Mouse (Mus musculus) Muller cell, postnatal 12 days (primary cell): ENCODE measurements at regions not wholly inside any gene's neighbourhood (a gene's known extent, or its start where the extent isn't known, plus 50 kb on each side); places are given as distances from the start of the nearest gene placed in this dataset.

Source experiments
- DNase-seq: peaks from one replicate; pipeline ENCODE4 v3.0.0-alpha.2; 2015; ENCODE audit errors: inconsistent ontology term

DNA sequence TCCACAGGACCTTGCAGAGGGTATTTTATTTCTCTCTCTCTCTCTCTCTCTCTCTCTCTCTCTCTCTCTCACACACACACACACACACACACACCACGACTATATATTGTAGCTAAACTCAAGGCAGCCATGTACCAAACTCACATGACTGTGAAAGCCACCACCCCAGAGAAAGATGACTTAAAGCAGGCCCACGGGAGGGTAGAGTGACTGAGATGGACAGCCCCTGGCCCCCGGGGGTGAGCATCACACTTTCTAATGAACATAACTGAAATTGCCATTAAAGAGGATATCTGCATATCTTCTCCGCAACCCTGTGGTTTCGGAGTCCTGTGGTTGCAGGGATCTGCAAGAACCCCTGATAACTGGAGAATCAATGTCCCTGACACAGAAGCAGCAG is 197.1 kb upstream of the Spdye4c start:
- DNase-seq, result no peak

DNA sequence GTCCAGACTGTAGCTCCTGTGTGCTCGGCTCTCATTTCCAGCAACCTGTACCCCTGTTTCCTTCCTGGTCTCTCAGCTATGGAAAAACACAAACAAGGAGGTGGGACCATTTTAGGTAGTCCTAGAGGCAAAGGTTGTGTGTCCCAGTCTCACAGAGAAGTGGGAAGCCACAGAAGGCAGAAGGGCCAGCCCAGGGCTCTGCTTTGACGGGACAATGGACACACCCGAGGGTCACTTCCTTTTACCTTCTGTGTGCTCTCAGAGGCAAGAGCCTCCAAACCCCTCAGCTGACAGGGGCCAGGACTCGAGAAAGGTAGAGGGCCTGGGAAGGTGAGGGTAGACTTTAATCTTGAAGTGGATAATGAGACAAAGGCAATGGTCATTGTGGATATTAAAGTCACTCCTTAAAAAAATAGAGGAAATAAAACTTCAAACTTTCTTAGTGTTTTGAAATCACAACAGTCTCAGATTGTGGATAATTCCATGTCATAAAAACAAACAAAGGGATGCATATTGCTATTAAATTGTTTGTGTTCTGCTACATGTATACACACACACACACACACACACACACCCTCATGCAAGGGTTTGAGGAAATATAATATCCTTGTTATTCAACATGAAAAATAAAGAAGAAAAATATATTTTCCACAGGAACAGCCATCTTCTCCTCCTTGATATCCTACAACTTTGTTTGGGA is 195.6 kb upstream of the Spdye4c start:
- DNase-seq, result no peak

DNA sequence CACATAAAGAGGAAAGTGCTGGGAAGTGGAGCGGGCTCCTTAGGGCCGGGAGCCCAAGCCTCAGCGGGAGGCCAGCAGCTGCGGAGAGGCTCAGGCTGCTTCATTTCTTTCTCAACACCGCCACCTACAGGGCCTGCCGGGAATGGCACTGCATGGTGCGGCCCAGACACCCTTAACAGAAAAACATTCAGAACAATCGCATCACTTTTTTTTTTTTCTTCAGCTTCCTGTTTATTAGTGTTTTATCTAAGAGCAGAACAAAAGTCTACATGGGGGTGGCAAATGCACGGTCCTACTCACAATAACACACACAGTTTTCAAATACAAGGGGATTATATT is 195.0 kb upstream of the Spdye4c start:
- DNase-seq, result peak; percentile 89

DNA sequence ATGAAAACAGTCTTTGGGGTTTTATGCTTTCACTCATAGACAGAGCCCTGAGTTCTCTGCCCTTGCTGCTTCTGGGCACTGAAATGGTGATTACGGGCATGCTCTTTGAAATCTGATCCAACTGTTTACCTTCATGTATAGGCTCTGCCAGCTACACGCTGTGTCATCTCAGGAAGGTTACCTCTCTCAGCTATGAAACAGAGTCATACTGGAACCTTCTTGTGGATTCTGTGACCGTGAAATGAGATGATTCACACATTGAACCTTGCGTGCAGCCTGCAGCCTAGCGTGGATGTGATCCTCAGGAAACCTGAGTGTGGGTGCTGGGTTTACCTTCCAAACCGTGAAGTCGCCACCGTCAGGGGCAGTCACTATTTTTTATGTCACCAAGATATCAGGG is 189.7 kb upstream of the Spdye4c start:
- no peak for DNase-seq

DNA sequence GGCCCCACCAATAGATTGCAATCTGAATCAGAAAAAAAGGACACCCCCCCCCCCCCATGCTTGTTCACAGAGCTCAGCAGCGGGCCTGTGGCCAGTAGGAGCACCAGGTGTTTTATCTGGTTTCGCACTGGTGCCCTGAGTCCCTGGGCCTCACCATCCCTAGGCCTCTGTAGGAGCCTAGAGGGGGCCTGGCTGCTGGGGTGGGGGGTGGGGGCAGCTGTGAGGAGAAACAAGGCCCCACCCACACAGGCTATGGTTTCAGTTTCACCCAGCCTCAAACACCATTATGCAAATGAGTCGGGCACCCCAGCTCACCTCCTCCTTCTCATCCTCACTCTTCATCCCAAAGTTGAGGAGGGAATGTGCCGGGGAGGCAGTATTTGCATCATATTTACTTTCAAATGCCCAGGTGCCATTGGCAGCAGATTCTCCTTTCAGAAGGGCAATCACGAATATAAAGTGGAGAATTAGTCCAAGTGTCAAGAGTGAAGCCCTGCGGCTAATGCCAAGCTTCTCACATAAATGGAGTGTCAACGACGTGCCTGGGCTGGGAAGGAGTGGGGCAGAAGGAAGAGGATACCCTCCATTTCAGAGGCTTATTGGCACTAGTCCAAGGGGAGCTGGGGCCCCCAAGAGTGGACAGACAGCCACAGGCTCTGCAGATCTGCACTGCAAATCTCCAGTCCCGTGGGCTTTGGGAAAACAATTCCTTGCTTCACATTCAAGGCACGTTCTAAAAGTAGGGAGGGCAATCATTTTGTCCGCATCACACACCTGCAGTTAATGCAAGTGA is 187.7 kb upstream of the Spdye4c start:
- DNase-seq, result no peak

DNA sequence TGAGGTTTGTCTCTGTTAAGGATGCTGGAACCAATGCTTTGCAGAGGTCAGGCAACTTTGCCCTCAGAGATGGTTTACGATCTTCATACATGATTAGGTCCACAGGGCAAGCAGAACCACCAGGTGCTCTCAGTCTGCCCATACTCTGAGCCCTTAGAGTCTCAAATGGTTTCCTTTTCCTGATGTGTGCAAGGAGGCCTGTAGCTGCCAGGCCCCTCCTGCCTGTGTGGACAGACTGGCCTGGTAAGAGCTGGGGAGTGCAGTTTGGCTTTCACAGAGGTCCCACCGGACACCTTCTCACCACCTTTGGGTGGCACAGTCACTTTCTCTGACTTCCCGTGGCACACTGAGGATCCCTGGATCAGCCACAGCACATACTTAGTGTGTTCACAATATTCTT is 186.6 kb upstream of the Spdye4c start:
- no peak for DNase-seq

DNA sequence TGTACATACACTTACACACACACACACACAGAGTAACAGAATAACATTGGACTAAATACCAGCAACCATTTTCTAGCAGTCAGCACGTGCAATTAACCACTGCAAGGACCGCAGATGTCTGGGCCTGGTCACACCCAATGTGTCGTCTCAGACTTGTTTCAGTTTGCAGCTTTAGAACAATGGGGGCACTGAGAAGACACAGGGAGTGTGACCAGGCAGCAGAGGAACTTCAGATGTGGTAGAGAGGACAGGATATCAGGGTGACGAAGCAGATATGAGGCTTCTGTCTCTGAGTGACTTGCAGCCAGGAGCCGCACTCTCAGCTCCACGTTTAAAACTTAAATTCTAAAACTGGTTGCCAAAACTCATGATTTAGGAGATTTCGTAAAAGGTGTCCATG is 183.9 kb upstream of the Spdye4c start:
- DNase-seq, result no peak

DNA sequence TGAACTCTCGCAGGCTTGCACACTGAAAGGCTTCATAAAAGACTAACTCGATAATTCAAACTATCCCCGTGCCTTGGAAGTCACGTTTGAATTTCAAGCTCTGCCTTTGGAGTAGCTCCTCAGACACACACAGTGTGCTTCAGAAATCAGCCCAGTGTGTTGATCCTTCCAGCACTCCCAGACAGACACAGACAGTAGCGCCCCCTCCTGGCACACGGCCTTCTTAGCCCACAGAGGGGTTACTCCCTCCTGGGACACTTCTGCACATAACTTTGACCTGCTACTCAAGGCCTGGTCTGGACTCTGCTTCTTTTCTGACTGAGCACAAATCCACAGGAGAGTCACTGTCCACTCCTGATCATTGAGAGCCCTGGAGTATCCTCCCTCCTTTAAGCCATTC is 182.3 kb upstream of the Spdye4c start:
- DNase-seq, result no peak

DNA sequence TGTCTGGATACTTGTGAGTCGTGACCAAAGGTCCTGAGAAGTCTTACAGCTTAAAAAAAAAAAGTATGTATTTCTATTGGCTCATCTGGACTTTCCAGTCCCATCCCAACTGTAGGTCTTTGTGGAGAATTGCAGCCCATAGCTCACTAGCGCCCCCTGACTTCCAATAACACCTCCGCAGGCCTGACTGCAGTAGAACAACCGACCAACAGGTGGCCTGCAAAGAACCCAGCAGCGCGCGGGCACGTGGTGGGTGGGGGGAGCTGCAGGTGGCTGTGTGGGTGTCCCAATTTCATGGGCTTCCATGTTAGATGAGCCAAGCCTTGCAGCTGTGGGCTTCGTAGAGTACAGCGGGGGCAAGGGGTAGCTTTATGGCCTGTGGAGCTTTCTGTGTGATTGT is 178.7 kb upstream of the Spdye4c start:
- no peak for DNase-seq

DNA sequence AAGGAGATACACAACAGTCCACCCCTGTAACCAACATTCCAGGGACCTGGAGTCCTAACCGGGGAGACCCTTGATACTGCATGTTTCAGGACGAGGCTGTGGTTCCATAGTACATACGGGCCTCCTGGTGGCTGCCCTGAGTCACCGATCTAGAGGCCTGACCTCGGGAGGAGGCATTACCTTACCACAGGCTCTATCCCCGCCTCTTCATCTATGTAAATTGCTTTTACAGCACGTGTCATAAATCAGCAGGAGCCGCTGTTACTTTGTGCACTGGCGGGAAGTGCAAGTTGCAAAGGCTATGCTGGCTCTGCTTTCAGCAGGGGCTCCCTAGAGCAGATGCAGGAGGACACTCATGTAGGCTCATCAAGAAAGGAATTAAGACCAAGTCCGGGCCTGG is 178.0 kb upstream of the Spdye4c start:
- no peak for DNase-seq

DNA sequence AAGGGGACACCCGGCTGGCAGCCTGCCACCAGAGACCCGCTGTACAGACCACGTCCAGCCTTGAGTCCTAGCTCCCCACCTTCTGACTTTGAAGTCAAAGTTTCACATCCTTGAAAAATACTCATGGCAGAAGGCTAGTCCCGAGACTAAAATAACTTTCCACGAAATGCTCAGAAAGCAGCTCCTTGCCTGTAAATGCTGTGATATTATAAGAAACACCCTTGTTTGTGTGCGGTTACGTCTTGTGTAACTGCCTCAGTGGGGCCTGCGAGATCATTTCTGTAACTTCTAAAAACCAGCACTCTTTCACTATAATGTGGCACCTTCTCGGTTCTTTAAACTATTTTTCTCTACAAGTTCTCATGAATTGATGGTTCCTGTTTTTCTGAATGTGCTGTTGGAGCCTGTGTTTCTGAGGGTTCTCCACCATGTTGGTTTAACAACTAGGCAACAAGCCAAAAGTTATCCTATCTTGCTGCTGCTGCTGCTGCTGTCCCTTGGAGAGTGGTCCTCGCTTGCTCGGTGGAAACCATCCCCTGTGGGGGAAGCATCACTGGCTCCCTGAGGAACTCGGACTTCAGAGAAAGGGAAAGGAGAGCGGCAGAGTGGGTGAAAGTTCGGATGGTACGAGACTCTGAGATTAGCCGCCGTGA is 176.3 kb upstream of the Spdye4c start:
- no peak for DNase-seq

DNA sequence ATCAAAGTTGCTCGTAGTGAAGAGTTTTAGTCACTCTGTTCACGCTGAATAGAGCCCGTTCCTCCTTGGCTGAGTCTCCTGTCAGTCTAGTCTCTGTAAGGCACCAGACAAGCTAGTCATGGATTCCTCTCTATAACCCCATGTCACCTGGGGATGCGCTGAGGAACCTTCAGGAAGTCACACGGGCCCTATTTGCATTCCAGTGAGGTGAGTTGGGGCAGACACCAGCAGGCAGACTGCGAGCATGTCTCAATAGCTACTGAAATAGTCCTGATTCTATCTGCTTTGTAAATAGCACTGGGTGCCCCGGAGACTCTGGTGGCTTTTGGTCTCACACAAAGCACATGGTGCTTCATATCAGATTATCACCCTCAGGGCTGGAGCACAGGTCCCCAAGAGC is 174.6 kb upstream of the Spdye4c start:
- no peak for DNase-seq

DNA sequence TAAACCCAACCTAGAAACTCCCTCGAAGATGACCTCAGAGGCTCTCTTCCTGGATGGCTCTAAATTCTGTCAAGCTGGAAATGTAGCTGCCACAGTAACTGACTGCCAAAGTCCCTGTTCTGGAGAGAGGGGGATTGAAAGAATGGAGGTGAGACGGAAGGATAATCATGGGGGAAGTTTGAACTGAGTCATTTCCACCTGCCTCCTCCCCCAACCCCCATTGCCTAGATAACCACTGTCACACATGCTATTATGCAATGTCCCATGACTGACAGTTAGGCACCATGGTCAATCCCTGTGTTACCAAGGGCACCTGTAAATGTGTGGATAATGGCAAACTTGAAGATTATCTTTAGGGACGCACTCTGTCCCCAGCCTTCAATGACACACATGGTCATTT is 172.0 kb upstream of the Spdye4c start:
- DNase-seq, result no peak

DNA sequence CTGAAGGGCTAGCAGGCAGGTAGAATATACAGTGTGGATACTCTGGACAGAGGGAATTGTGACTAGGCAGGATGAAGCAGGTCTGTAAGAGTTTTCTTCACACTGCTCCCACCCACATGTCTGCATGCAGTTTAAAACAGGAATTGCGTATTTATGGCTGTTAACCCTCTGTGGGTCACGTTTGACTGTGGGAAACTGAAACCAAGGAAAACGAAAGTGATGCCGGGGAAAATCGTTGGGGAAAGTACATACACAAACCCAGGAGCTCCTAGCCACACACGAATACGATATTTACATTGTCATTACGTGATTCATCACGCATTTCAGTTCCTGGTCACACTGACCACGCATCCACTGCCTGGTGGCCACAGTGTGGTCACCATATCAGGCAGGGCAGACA is 170.6 kb upstream of the Spdye4c start:
- no peak for DNase-seq

DNA sequence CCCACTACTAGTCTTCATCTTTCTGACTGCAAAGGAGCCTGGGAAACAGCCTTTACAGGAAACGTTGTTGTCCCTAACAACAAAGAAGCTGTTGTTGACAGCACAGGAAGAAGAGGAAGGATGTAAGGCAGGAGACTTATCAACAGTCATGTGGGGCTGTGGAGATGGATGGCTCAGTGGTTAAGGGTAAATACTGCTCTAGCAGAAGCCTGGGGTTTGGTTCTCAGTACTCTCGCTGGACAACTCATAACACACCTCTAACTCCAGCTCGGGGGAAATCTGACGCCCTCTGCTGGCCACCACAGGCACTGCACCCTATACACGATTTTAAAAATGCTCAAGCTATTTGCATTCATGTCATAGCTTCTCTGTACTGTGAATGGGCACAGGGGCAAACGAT is 168.3 kb upstream of the Spdye4c start:
- DNase-seq, result no peak

DNA sequence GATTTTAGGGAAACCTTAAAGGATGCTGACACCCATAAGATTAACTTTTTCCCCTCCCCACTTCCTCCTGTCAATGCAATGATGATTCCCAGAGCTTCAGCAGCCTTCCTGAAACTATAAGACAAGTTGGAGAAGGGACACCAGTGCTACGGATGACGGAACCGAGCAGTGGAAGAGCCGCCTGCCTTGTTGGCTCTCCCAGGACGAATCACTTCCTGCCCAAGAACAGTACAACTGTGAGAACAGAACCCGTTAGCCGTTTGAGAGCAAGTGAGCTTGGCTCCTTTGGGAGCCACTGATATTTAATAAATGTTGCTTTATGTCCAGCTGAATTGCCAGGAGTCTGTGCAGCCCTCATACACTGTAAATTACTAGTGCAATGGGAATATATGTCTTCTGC is 166.8 kb upstream of the Spdye4c start:
- no peak for DNase-seq

DNA sequence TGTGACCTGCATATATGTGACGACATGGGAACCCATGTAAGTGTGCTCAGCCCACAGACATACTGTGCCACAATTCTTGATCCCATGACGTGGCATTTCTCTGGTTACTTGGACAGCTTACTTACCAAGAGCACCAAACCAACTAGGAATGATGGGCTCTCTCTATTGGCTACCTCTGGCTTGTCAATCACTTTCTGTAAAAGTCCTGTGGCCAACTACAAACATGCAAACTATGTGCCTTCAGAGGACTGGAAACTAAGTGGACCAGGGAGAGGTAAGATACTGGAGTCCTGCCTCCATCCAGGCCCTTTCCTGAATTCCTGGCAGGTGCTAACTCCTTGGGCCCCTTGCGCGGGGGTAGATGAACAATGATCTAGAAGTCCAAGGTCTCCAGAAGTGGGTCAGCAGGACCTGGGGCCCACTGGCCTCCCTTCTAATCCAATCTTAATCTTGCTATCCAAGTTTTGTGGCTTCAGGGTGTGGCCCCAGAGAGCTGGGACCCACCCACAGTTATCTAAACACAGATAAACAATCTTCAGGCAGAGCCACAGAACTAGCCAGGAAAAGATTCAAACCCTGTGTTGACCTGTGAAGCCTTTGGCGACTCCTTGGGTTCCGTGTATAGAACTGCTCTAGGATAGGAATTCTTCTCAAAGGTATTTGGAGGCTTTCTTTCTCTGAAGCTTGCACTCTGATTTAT is 163.7 kb upstream of the Spdye4c start:
- DNase-seq, result peak; percentile 75

DNA sequence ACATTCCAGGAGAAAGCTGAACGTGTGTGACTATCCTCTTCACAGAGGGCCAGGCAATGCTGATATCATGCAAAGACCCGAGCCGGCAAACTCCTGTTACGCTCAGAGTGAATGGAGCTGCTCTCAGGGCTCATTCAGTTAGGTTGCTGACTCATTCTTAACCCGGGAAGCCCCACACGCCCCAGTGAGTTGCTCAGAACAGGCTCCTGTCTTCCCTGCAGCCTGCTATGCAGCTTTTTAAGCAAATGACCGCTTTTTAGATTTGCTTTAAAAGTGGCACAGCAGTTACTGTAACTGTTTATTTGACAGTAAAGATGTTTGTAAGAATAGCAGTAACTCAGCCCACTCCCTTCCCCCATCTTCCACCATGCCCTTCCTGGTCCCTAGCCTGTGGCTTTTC is 162.9 kb upstream of the Spdye4c start:
- DNase-seq, result peak; percentile 90

DNA sequence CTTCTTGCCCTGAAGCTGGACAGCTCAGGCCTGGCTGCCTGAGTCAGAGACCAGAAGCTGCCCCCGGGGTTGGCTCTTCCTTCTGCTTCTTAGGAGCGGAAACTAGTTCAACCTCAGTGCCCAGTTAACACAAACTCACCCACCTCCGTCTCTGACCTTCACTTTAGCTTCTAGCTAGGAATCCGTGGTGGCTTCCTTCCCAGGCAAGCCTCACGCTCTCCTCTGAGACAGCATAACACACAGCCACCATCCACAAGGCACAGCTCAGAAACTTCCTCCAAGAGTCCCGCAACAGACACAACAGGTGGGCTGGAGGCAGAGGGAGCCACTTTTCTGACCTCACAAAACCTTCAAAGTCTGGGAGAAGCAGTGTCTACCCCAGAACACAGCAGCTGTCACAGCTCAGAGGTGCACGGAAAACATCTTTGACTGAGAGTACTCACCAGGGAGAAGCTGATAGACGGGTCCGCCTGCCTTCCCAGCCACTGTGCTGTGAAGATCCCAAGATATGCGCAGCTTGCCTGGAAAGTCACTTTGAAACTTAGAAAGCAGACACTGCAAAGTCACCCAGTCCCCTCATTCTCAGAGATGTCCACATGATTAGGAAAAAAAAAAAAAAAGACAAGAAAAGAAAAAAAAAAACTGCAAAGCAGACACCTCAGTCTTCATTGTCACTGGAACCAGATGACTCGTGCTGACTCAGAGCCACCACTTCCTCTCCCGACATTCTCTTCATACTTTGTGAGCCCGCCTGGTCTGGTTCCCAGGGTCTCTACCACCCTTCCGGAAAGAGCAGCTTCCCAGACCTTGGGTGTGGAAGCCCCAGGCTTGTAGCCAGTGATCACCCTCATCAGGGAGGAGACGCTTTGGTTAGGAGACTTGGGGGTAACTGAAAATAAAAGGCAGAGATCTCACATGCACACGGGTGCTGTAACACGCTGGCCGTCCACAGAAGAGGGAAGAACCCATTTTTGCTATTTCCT is 162.1 kb upstream of the Spdye4c start:
- peak; percentile 98 for DNase-seq

DNA sequence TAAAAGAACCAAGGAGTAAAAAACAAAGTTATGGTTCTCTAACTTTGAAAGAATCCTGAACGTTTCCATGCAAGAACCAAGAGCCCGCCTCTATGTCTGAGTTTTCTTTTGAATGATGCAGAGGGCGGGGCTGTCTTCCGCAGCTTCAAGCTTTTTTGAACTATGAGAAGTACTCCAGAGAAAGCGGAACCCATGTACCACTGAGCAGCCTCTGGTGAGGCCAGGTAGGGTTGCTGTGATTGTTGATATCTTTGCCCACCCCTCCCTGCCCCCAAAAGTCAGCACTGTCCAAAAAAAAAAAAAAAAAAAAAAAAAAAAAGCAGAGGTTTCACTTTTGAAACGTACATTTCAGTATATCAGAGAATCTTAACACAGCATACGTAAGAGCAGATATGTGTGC is 161.2 kb upstream of the Spdye4c start:
- DNase-seq, result no peak

DNA sequence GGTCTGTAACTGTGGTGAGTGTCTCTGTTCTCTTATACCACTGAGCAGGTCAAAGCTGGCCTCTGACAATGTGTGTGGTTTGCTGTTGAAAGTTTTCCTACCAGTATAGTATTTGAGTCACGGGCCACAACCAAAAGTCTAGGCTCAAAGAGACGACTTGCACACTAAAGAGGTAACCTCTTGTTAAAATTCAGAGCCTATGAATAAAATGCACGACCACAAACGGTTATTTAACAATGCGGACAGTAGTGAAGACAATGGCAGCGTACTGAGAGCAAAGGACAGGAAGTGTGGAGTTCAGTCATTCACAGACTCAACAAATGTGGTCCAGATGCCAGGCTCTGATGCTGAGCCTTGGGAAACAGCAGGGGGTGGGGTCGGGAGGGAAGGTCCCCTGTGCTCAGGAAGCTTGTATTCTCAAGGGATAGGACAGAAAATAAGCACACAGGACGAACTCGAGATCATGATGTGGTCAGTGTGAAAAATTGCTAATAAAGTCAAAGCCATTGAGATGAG is 160.2 kb upstream of the Spdye4c start:
- peak; percentile 95 for DNase-seq
